Mouse (Mus musculus): Measurements from ENCODE around the gene Hist1h3c.
"Not testable (repeated sequence)": the region's sequence is repeated elsewhere in the genome, so short reads cannot be mapped to it uniquely, and the experiment has no call there.

Hist1h3c gene

GRCm38 (mm10) chr13:23745381-23746161 is at the start of gene Hist1h3c:
Gene Hist1h3c (minus strand): TSS chr13:23745602.
- DNase-seq (ENCODE audit: low spot score): peak; percentile 75

GRCm38 (mm10) chr13:23792520-23792919 is 47.1 kb upstream of the Hist1h3c start:
- peak; percentile 30 for DNase-seq (ENCODE audit: low spot score)

- DNase-seq (ENCODE audit: low spot score): no peak
Observed at GRCm38 (mm10) chr13:23779025-23779424, 33.6 kb upstream of the Hist1h3c start.

- DNase-seq (ENCODE audit: low spot score): no peak
Observed at GRCm38 (mm10) chr13:23778339-23778738, 32.9 kb upstream of the Hist1h3c start.

GRCm38 (mm10) chr13:23772561-23773313 is 27.3 kb upstream of the Hist1h3c start:
- DNase-seq (ENCODE audit: low spot score): no peak

- DNase-seq (ENCODE audit: low spot score): not testable (repeated sequence)
Observed at GRCm38 (mm10) chr13:23769613-23770012, 24.2 kb upstream of the Hist1h3c start, which contains the start of gene Trim38. Gene Trim38 (plus strand): TSS chr13:23769913.

GRCm38 (mm10) chr13:23768834-23769397 is 23.5 kb upstream of the Hist1h3c start:
- DNase-seq (ENCODE audit: low spot score): no peak

GRCm38 (mm10) chr13:23766772-23767171 is 21.4 kb upstream of the Hist1h3c start:
- no peak for DNase-seq (ENCODE audit: low spot score)

- no peak for DNase-seq (ENCODE audit: low spot score)
Observed at GRCm38 (mm10) chr13:23765172-23765513, 19.7 kb upstream of the Hist1h3c start.

- no peak for DNase-seq (ENCODE audit: low spot score)
Observed at GRCm38 (mm10) chr13:23764324-23765171, 19.1 kb upstream of the Hist1h3c start.

GRCm38 (mm10) chr13:23763586-23764323 is 18.4 kb upstream of the Hist1h3c start, which contains the start of gene Hist1h1a:
Gene Hist1h1a (plus strand): TSS chr13:23763666.
- DNase-seq (ENCODE audit: low spot score): peak; percentile 83

GRCm38 (mm10) chr13:23763242-23763585 is 17.8 kb upstream of the Hist1h3c start:
- DNase-seq (ENCODE audit: low spot score): no peak

- peak; percentile 57 for DNase-seq (ENCODE audit: low spot score)
Observed at GRCm38 (mm10) chr13:23761871-23762821, 16.7 kb upstream of the Hist1h3c start, which contains the start of gene Hist1h3a. Gene Hist1h3a (minus strand): TSS chr13:23762386.

GRCm38 (mm10) chr13:23760972-23761864 is 15.8 kb upstream of the Hist1h3c start, which contains the start of gene Hist1h4a:
Gene Hist1h4a (minus strand): TSS chr13:23761230.
- DNase-seq (ENCODE audit: low spot score): peak; percentile 98

GRCm38 (mm10) chr13:23760240-23760971 is 15.0 kb upstream of the Hist1h3c start:
- peak; percentile 39 for DNase-seq (ENCODE audit: low spot score)

- no peak for DNase-seq (ENCODE audit: low spot score)
Observed at GRCm38 (mm10) chr13:23759916-23760239, 14.5 kb upstream of the Hist1h3c start.

- DNase-seq (ENCODE audit: low spot score): no peak
Observed at GRCm38 (mm10) chr13:23759251-23759771, 13.9 kb upstream of the Hist1h3c start.

GRCm38 (mm10) chr13:23757921-23758320 is 12.5 kb upstream of the Hist1h3c start:
- DNase-seq (ENCODE audit: low spot score): no peak

All from T-cell, adult 2 months (primary cell).